In genomic region chr3:127481658-127482057, GRCm38 (mm10) we compare ENCODE assay signal across 23 mouse cellular contexts. TPM values are rescaled to one million over a fixed set of nuclear protein-coding genes. Genes with fewer than 3 reads are reported as not detected.
DNase-seq lines count a peak whose midpoint lies in the region; ATAC-seq and TF ChIP-seq lines count a peak whose summit lies in the region.
"Had no signal": no experiment of that assay in that cellular context is flagged by ENCODE, and none has a peak within 500 bp of the region (broad histone marks: within the 10 kb centered on the region; RNA-seq: fewer than 3 reads in every experiment).

No protein-coding gene starts in this region.

- H3K9me3 ChIP-seq in forebrain, embryonic 11.5 days (ENCODE audit: control insufficient read depth, low read length): no peaks in the 10 kb centered on the region
- no peaks in the 10 kb centered on the region for H3K9me3 ChIP-seq in forebrain, embryonic 13.5 days (replicated peaks)
- no peaks in the 10 kb centered on the region for H3K9me3 ChIP-seq in hindbrain, embryonic 16.5 days (ENCODE audit: control insufficient read depth, low read length)
- no peaks in the 10 kb centered on the region for H3K9me3 ChIP-seq in hindbrain, embryonic 10.5 days
- no peaks in the 10 kb centered on the region for H3K9me3 ChIP-seq in G1E (replicated peaks)
- no peaks in the 10 kb centered on the region for H3K9me3 ChIP-seq in forebrain, postnatal 0 days (ENCODE audit: low read length)
- H3K9me3 ChIP-seq: embryonic facial prominence, embryonic 15.5 days; heart, embryonic 10.5 days; hindbrain, embryonic 15.5 days had no signal

- no peak for DNase-seq in forebrain, embryonic 11.5 days (ENCODE audit: low spot score)
- no peak for DNase-seq in hindbrain, embryonic 10.5 days (ENCODE audit: low spot score)
- no peak for DNase-seq in G1E (ENCODE audit: low spot score)
- peak; percentile 9 for DNase-seq in forebrain, postnatal 0 days
- DNase-seq in layer of hippocampus, adult 8-10 months (ENCODE audit: low spot score in 2 of 2): no peak
- DNase-seq in lung, postnatal 36 days: no peak
- DNase-seq: adrenal gland, postnatal 14 days; B cell, adult 2 months; cerebellum, adult 2 months; cerebellum, postnatal 14 days; embryo, embryonic 11 days; gastrocnemius, postnatal 36 days; heart, adult 18-20 months; heart, postnatal 10 days; kidney, adult 11 months had no signal

- no peak overlapping the region for H3K9ac ChIP-seq in forebrain, embryonic 11.5 days (ENCODE audit: low read length)
- H3K9ac ChIP-seq in forebrain, embryonic 13.5 days: no peak overlapping the region
- no peak overlapping the region for H3K9ac ChIP-seq in hindbrain, embryonic 16.5 days (ENCODE audit: low read depth, low read length)
- no peak overlapping the region for H3K9ac ChIP-seq in forebrain, postnatal 0 days
- H3K9ac ChIP-seq: embryonic facial prominence, embryonic 15.5 days; hindbrain, embryonic 15.5 days had no signal

- peaks cover 3% of the 10 kb centered on the region; the same call in 1 of the 2 replicates for H3K4me1 ChIP-seq in forebrain, embryonic 11.5 days (replicated peaks; ENCODE audit: control insufficient read depth, insufficient read depth, low read length)
- H3K4me1 ChIP-seq in forebrain, embryonic 13.5 days: peaks cover 9% of the 10 kb centered on the region
- H3K4me1 ChIP-seq in hindbrain, embryonic 16.5 days (ENCODE audit: control insufficient read depth, insufficient read depth, low read depth, low read length): no peaks in the 10 kb centered on the region; the same call in 1 of the 2 replicates
- no peaks in the 10 kb centered on the region for H3K4me1 ChIP-seq in hindbrain, embryonic 10.5 days (replicated peaks)
- H3K4me1 ChIP-seq in G1E (ENCODE audit: insufficient read depth, low read depth, low read length): peaks cover 79% of the 10 kb centered on the region
- no peaks in the 10 kb centered on the region for H3K4me1 ChIP-seq in forebrain, postnatal 0 days (ENCODE audit: insufficient read depth)
- H3K4me1 ChIP-seq: embryonic facial prominence, embryonic 15.5 days; heart, embryonic 10.5 days had no signal

- H3K36me3 ChIP-seq in forebrain, embryonic 11.5 days (ENCODE audit: control insufficient read depth, insufficient read depth, low read length): no peaks in the 10 kb centered on the region
- H3K36me3 ChIP-seq in forebrain, embryonic 13.5 days (ENCODE audit: poor library complexity, severe bottlenecking): no peaks in the 10 kb centered on the region
- H3K36me3 ChIP-seq in hindbrain, embryonic 16.5 days (ENCODE audit: control insufficient read depth, insufficient read depth, low read length): no peaks in the 10 kb centered on the region
- H3K36me3 ChIP-seq in hindbrain, embryonic 10.5 days: no peaks in the 10 kb centered on the region
- H3K36me3 ChIP-seq in G1E (replicated peaks): peaks cover 45% of the 10 kb centered on the region
- no peaks in the 10 kb centered on the region for H3K36me3 ChIP-seq in forebrain, postnatal 0 days (ENCODE audit: insufficient read depth)
- H3K36me3 ChIP-seq: embryonic facial prominence, embryonic 15.5 days; heart, embryonic 10.5 days; hindbrain, embryonic 15.5 days had no signal

- no peaks in the 10 kb centered on the region for H3K27me3 ChIP-seq in forebrain, embryonic 11.5 days (ENCODE audit: control insufficient read depth, insufficient read depth, low read length)
- H3K27me3 ChIP-seq in forebrain, embryonic 13.5 days: no peaks in the 10 kb centered on the region
- no peaks in the 10 kb centered on the region for H3K27me3 ChIP-seq in hindbrain, embryonic 16.5 days (replicated peaks; ENCODE audit: control insufficient read depth, insufficient read depth, low read length)
- H3K27me3 ChIP-seq in hindbrain, embryonic 10.5 days (ENCODE audit: insufficient read depth, poor library complexity, severe bottlenecking): no peaks in the 10 kb centered on the region
- no peaks in the 10 kb centered on the region for H3K27me3 ChIP-seq in G1E (ENCODE audit: insufficient read depth, low read length)
- no peaks in the 10 kb centered on the region for H3K27me3 ChIP-seq in forebrain, postnatal 0 days (ENCODE audit: insufficient read depth, low read length)
- H3K27me3 ChIP-seq: embryonic facial prominence, embryonic 15.5 days; hindbrain, embryonic 15.5 days had no signal

- TF ChIP-seq CTCF in G1E (IDR thresholded peaks at IDR 0.05; ENCODE audit: low read depth, low read length): no peak
- TF ChIP-seq CTCF in forebrain, postnatal 0 days (IDR thresholded peaks at IDR 0.05; ENCODE audit: low read depth): no peak

- 0 out of 2 replicates have a peak, but pooled peaks have one; percentile 21 for ATAC-seq in forebrain, embryonic 11.5 days (replicated peaks; ENCODE audit: low FRiP score)
- ATAC-seq in forebrain, embryonic 13.5 days: no peak
- peak; percentile 54 for ATAC-seq in hindbrain, embryonic 16.5 days
- no peak for ATAC-seq in G1E (ENCODE audit: extremely low read depth, insufficient number of reproducible peaks, low FRiP score, poor library complexity, severe bottlenecking)
- peak; percentile 71 for ATAC-seq in forebrain, postnatal 0 days
- ATAC-seq: activated CD4-positive, CD25-positive, alpha-beta regulatory T cell, adult 4 months; CD4-positive, CD25-positive, alpha-beta regulatory T cell, adult 4 months had no signal

- 57% methylated on average over 6 of the region's 6 CpGs for WGBS in forebrain, embryonic 11.5 days
- 41% methylated on average over 6 of the region's 6 CpGs for WGBS in forebrain, embryonic 13.5 days
- 44% methylated on average over 6 of the region's 6 CpGs for WGBS in hindbrain, embryonic 16.5 days
- 75% methylated on average over 6 of the region's 6 CpGs for WGBS in hindbrain, embryonic 10.5 days
- WGBS in forebrain, postnatal 0 days: 35% methylated on average over 6 of the region's 6 CpGs

- no peak overlapping the region for H3K4me3 ChIP-seq in forebrain, embryonic 11.5 days (ENCODE audit: low read depth, low read length)
- no peak overlapping the region for H3K4me3 ChIP-seq in forebrain, embryonic 13.5 days
- H3K4me3 ChIP-seq in hindbrain, embryonic 16.5 days (ENCODE audit: low read length): no peak overlapping the region
- no peak overlapping the region for H3K4me3 ChIP-seq in hindbrain, embryonic 10.5 days
- peak overlapping the region; percentile 66 for H3K4me3 ChIP-seq in G1E (ENCODE audit: low read depth, low read length)
- H3K4me3 ChIP-seq in forebrain, postnatal 0 days (ENCODE audit: low read depth, low read length): no peak overlapping the region
- H3K4me3 ChIP-seq: embryonic facial prominence, embryonic 15.5 days; erythroblast, embryonic 14.5 days; heart, embryonic 10.5 days; hindbrain, embryonic 15.5 days had no signal

- no peak overlapping the region for H3K27ac ChIP-seq in forebrain, embryonic 11.5 days (ENCODE audit: low read depth, low read length)
- no peak overlapping the region for H3K27ac ChIP-seq in forebrain, embryonic 13.5 days
- no peak overlapping the region for H3K27ac ChIP-seq in hindbrain, embryonic 16.5 days (ENCODE audit: low read depth, low read length)
- H3K27ac ChIP-seq in hindbrain, embryonic 10.5 days: no peak overlapping the region
- H3K27ac ChIP-seq in forebrain, postnatal 0 days (ENCODE audit: low read depth, low read length): no peak overlapping the region
- H3K27ac ChIP-seq: embryonic facial prominence, embryonic 15.5 days; heart, embryonic 10.5 days; hindbrain, embryonic 15.5 days had no signal

- H3K4me2 ChIP-seq in forebrain, embryonic 11.5 days (ENCODE audit: low read depth, low read length, severe bottlenecking): no peak overlapping the region
- no peak overlapping the region for H3K4me2 ChIP-seq in forebrain, embryonic 13.5 days
- no peak overlapping the region for H3K4me2 ChIP-seq in hindbrain, embryonic 16.5 days (ENCODE audit: low read length)
- no peak overlapping the region for H3K4me2 ChIP-seq in forebrain, postnatal 0 days (ENCODE audit: low read depth)
- H3K4me2 ChIP-seq: embryonic facial prominence, embryonic 15.5 days; hindbrain, embryonic 15.5 days had no signal

RNA-seq across cellular contexts. Expression of gene Ank2, which starts 17.5 kb away (rescaled TPM):
- 76.3 and 78.8 TPM in 2 replicates for polyA plus RNA-seq in forebrain, embryonic 11.5 days (2014; fragmentation: Nextera tagmentation; extraction: Ambion mirVana)
- polyA plus RNA-seq in forebrain, embryonic 13.5 days (2015; fragmentation: Nextera tagmentation; extraction: Ambion mirVana): 122 and 125 TPM in 2 replicates
- polyA plus RNA-seq in hindbrain, embryonic 16.5 days (2015; fragmentation: Nextera tagmentation; extraction: Ambion mirVana): 148 and 169 TPM in 2 replicates
- polyA plus RNA-seq in hindbrain, embryonic 10.5 days (2016; fragmentation: Nextera tagmentation; extraction: Ambion mirVana): 43.0 and 65.3 TPM in 2 replicates
- total RNA-seq in G1E (2014; fragmentation: Nextera tagmentation) (95.5 and 139 TPM in 2 replicates), G1E (2017) (52.9 and 57.8 TPM in 2 replicates)
- polyA plus RNA-seq in G1E (2012): 18.9 and 25.2 TPM in 2 replicates
- 508 and 575 TPM in 2 replicates for total RNA-seq in forebrain, postnatal 0 days (2014; rRNA removed)
- 62.0 and 160 TPM in 2 replicates for polyA plus RNA-seq in forebrain, postnatal 0 days (2015; fragmentation: Nextera tagmentation; extraction: Ambion mirVana)
- 100 to 1,000 TPM; 710 to 787 (median 750) TPM for total RNA-seq in layer of hippocampus, adult 8-10 months (2022)

Comparison
In these comparisons a context has a peak if more than half of its experiments do, and no peak if none do; other contexts are left out.
1. ATAC-seq: peak in forebrain, embryonic 11.5 days (single experiment), hindbrain, embryonic 16.5 days (single experiment) and forebrain, postnatal 0 days (single experiment); none in forebrain, embryonic 13.5 days (single experiment) and G1E (single experiment).